Mouse (Mus musculus) heart, postnatal 10 days (tissue): ENCODE data around the gene Paqr6. TPM values are rescaled to one million over a fixed set of nuclear protein-coding genes. Genes with fewer than 3 reads are reported as not detected.
"Not testable (repeated sequence)": the region's sequence is repeated elsewhere in the genome, so short reads cannot be mapped to it uniquely, and the experiment has no call there.

Source experiments
- DNase-seq, 2 experiments: peaks; one replicate each; pipeline ENCODE4 v3.0.0; 2021
- intact Hi-C: fragments of 180-260 bp; cut with DNase I; formaldehyde crosslinking; loops from one replicate; pipeline ENCODE4 v1.15.1; 2025
- total RNA-seq, 2 experiments: library from RNA; stranded (reverse); gene quantifications; 2 replicates each; pipeline ENCODE4 v1.2.3; 2021

Paqr6 gene
- total RNA-seq, 2 experiments from 2014 or later: 0.35 to 1.3 TPM

DNA sequence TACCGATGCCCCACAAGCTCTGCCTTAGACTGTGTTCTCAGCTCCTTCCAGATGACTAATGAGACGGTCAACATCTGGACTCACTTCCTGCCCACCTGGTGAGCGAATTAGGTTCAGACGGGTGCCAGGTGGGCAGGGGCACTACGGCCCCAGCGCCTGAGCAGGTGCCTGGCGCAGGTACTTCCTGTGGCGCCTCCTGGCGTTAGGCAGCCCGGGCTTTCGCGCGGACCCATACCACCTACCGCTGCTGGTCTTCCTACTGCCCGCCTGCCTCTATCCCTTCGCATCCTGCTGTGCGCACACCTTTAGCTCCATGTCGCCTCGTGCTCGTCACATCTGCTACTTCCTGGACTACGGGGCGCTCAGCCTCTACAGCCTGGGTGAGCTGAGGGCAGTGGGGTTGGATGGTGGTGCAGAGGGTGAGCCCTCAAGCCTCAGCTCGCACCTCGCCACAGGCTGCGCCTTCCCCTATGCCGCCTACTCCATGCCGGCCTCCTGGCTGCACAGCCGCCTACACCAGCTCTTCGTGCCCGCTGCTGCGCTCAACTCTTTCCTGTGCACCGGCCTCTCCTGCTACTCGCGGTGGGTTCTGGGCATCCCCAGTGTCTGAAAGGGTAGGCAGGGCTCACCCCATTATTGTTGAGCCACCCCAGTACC lies 1.4 kb downstream of the Paqr6 start:
- DNase-seq: no peak
- intact Hi-C loops: no loop called here

DNA sequence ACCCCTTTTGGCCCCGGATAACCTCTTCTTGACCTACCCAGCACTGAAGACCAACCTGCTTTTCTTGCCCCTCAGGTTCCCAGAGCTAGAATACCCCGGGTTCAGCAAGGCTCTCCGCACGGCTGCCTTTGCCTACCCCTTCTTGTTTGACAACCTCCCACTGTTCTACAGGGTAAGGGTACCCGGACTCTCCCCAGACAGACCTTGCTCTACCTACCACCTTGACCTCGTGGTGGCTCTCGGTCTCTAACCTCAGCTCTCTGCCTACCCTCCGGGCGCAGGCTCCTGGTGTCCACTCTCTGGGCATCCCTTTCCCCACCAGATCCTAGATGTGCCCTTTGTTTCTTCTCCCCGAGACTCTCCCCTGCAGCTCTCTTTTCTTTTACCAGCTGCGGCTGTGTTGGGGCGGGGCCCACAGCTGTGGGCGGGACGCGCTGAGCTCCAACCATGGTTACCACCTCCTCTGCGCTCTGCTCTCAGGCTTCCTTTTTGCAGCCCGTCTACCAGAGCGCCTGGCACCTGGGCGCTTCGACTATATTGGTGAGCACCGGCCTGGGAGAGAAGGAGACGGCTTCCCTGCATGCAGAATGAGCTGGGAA lies 2.5 kb downstream of the Paqr6 start:
- DNase-seq: peak; percentile 44 to 55
- intact Hi-C loops: not testable (repeated sequence)

GRCm38 (mm10) chr3:88367517-88367916 lies 3.1 kb downstream of the Paqr6 start:
- DNase-seq, intact Hi-C loops: not testable (repeated sequence)

GRCm38 (mm10) chr3:88368511-88368910 lies 4.1 kb downstream of the Paqr6 start:
- intact Hi-C loops: not testable (repeated sequence)

DNA sequence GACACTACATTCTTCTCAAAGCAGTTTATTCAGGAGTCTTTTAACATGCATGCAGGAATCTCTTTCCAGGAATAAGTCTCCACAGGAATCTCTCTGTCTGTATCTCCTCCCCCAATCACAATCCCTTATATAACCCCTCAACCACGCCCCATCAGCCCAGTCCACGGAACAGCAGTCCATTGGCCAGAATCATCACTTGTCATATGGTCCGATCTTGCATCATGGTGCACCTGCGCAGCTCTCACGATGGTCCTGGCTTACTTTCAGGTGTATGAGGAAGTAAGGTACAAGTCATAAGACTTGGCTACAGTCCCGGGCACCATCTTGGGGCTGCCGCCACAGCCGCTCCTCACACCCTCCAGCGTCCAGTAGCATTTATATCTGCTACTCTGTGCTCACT lies 8.3 kb downstream of the Paqr6 start, which contains the start of gene Bglap3:
TSS of gene Bglap3 (minus strand) at position 101 of the 400 bp plus-strand sequence.
- DNase-seq: not testable (repeated sequence)

More at GRCm38 (mm10) chr3:88368511-88368910, 4.1 kb downstream of the Paqr6 start:
- not testable (repeated sequence) for DNase-seq

GRCm38 (mm10) chr3:88375750-88376626 lies 11.6 kb downstream of the Paqr6 start:
- intact Hi-C loops, DNase-seq: not testable (repeated sequence)

More for the DNA sequence above, 8.3 kb downstream of the Paqr6 start, which contains the start of gene Bglap3:
- intact Hi-C loops: not testable (repeated sequence)

DNA sequence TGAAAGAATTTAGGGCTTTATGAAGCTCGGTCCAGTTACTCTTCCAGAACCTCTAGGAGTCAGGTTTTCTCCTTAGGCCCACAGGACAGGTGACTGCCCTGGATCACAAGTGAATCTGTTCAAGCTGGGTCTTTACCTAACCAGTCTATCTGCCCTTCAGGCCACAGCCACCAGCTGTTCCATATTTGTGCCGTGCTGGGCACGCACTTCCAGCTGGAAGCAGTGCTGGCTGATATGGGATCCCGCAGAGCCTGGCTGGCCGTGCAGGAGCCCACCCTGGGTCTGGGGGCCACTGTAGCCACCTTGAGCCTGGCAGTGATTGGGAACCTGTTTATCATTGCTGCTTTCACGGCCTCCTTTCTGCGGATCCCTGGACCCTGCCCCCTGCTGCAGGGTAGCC lies 12.3 kb downstream of the Paqr6 start:
- DNase-seq, intact Hi-C loops: not testable (repeated sequence)

DNA sequence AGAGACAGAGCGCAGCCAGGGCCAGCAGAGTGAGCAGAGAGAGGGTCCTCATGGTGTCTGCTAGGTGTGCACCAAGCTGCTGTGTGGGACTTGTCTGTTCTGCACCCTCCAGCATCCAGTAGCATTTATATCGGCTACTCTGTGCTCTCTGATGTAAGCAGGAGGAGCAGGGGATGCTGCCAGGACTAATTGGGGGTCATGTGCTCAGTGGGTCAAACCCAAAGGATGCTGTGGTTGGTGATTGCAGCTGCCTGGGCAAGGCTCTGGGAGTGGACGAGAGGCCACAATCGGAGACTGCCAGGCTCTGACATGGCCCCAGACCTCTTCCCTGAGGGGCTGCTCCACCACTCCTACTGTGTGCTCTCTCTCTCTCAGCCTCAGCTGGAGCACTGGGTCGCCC lies 14.2 kb downstream of the Paqr6 start, which contains the start of gene Bglap2:
TSS of gene Bglap2 (minus strand) at position 101 of the 400 bp plus-strand sequence.
- intact Hi-C loops, DNase-seq: not testable (repeated sequence)

- DNase-seq, intact Hi-C loops: not testable (repeated sequence)
Measured at GRCm38 (mm10) chr3:88381389-88382315, 17.3 kb downstream of the Paqr6 start.

GRCm38 (mm10) chr3:88382383-88382782 lies 18.0 kb downstream of the Paqr6 start:
- DNase-seq, intact Hi-C loops: not testable (repeated sequence)

DNA sequence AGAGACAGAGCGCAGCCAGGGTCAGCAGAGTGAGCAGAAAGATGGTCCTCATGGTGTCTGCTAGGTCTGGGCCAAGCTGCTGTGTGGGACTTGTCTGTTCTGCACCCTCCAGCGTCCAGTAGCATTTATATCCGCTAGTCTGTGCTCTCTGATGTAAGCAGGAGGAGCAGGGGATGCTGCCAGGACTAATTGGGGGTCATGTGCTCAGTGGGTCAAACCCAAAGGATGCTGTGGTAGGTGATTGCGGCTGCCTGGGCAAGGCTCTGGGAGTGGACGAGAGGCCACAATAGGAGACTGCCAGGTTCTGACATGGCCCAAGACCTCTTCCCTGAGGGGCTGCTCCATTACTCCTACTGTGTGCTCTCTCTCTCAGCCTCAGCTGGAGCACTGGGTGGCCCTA lies 20.0 kb downstream of the Paqr6 start, which contains the start of gene Bglap:
TSS of gene Bglap (minus strand) at position 101 of the 400 bp plus-strand sequence.
- intact Hi-C loops: no loop called here
- DNase-seq: no peak

- intact Hi-C loops: no loop called here
- no peak for DNase-seq
Measured at GRCm38 (mm10) chr3:88393776-88394375, 29.5 kb downstream of the Paqr6 start.

DNA sequence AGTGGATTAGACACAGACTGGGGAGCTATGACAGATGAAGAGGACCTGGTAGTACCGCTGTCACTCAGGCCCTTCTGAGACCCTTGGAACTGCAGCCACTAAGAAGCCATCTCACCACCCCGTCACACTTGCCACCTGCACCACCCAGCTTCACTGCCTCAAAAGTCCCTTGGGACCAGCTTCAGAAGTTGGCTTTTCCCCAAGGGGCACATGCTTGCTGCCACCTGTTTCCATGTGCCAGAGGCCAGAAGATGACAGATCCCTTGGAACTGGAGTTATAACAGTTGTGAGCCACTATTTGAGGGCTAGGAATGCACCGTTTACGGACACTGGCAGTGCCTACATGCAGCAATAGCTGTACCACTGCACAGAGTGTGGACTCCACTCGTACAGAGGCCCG lies 30.9 kb downstream of the Paqr6 start:
- DNase-seq: no peak
- intact Hi-C loops: no loop called here

- intact Hi-C loops: no loop called here
- no peak for DNase-seq
Measured at GRCm38 (mm10) chr3:88395742-88396141, 31.4 kb downstream of the Paqr6 start.

GRCm38 (mm10) chr3:88398666-88399065 lies 34.3 kb downstream of the Paqr6 start:
- DNase-seq: no peak
- intact Hi-C loops: no loop called here

DNA sequence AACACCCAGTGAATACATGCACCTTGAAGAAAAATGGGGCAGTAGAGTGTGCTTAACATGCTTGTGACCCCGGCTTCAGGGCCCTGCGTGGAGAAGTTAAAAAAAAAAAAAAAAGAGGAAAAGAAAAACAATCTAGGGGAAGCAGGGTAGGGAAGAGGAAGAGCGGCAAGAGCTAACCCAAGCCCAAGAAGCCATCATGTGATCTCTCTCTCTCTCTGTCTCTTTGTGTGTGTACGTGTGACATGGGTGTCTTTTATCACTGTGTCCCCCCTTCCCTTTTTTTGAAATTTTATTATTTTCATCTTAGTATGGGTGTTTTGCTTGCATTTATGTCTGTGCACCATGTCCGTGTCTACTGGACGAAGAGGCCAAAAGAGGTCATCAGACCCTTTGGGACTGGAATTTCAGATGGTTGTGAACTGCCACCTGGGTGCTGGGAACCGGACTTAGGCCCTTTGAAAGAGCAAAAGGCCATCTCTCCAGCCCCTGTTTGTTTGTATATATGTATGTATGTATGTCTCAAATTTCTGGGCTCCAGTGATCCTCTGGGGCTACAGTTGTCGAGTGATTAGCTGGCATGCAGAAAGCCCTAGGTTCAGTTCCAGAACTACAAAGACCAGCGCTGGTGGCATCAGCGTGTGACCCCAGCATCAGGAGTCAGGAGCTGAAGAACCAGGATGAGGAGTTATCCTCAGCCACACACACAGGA lies 39.3 kb downstream of the Paqr6 start:
- intact Hi-C loops: no loop called here
- DNase-seq: no peak

GRCm38 (mm10) chr3:88407090-88407489 lies 42.7 kb downstream of the Paqr6 start:
- intact Hi-C loops: loop anchor here (2.0 kb wide), 2 partner anchors 70 to 120 kb away; no protein-coding TSS in a partner anchor
- peak; percentile 77 to 87 for DNase-seq

DNA sequence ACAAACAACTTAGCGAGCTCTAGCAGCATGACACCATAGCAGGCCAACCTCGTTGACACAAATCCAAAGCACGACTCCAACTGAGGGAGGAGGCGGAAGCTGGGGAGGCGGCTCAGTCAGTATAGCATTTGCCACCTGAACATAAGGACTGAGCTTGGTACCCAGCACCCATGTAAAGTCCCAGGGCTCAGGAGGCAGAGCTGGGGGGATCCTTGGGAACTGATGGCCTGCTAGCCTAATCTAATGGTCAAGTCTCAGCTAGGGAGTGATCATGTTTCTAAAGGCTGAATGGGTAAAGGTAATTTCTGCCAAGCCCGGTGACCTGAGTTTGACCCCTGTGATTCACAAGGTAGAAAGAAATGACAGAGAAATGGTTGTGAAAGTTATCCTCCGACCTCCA lies 43.1 kb downstream of the Paqr6 start:
- DNase-seq: no peak
- intact Hi-C loops: loop anchor here (2.0 kb wide), 2 partner anchors 69 to 119 kb away; no protein-coding TSS in a partner anchor

DNA sequence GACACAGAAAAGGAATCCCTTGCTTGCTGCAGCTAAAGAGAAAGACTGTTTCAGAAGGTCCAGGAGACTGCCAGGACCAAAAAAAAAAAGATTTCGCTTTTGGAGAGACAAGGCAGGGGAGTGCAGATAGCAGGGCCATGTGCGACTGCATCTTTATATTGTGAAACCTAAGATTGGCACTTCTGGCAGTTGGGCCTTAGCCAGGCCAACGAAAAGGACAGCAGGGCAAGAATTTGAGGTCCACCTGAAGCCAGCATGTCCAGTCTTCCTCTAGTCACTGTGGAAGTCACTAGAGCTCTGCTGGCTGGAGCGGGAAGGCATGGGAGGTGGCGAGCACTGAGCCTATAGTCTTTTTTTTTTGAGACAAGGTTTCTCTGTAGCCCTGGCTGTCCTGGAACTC lies 44.6 kb downstream of the Paqr6 start:
- intact Hi-C loops: loop anchor here (1.0 kb wide), 1 partner anchor 58 kb away; no protein-coding TSS in a partner anchor
- no peak for DNase-seq
